Mouse (Mus musculus) spleen, adult 2 months (tissue): ENCODE results near the gene Topaz1. TPM values are rescaled to one million over a fixed set of nuclear protein-coding genes. Genes with fewer than 3 reads are reported as not detected.

Source experiments
- DNase-seq, 2 experiments: peaks; one replicate each; pipeline versions ENCODE4 v3.0.0 to v3.0.0-alpha.2; 2012 to 2021; ENCODE audit warnings: low spot score in 2 of 2, low read depth in 1 of 2
- H3K27ac ChIP-seq: fragments of 200-500 bp; 2 replicates; pipeline ENCODE4 v1.5.1; 2012; ENCODE audit warnings: low read length, inconsistent platforms; ENCODE audit not compliant: insufficient read depth
- H3K27me3 ChIP-seq: fragments of 200-500 bp; 2 replicates; pipeline ENCODE4 v1.6.1; 2012; ENCODE audit warnings: mild to moderate bottlenecking, moderate library complexity, low read length, inconsistent platforms; ENCODE audit not compliant: control insufficient read depth, insufficient read depth
- H3K36me3 ChIP-seq: fragments of 200-500 bp; 2 replicates; pipeline ENCODE4 v1.6.1; 2012; ENCODE audit warnings: mild to moderate bottlenecking, low read length, inconsistent platforms; ENCODE audit not compliant: control insufficient read depth, insufficient read depth
- H3K4me1 ChIP-seq: fragments of 200-500 bp; 2 replicates; pipeline ENCODE4 v1.6.1; 2011; ENCODE audit warnings: inconsistent platforms; ENCODE audit not compliant: control insufficient read depth, insufficient read depth, insufficient read length
- H3K4me3 ChIP-seq: fragments of 200-500 bp; 2 replicates; pipeline ENCODE4 v1.5.1; 2011; ENCODE audit warnings: mild to moderate bottlenecking, inconsistent platforms; ENCODE audit not compliant: insufficient read depth, insufficient read length; ENCODE audit errors: extremely low read depth
- CTCF ChIP-seq: fragments of 200-500 bp; IDR thresholded peaks from 2 replicates; pipeline ENCODE4 v1.5.1; 2011; ENCODE audit warnings: mild to moderate bottlenecking, inconsistent platforms; ENCODE audit not compliant: insufficient read depth, insufficient read length, insufficient replicate concordance; ENCODE audit errors: extremely low read depth
- POLR2A ChIP-seq: fragments of 200-500 bp; IDR thresholded peaks from 2 replicates; pipeline ENCODE4 v1.6.1; 2011; ENCODE audit warnings: low read depth, low read length, inconsistent platforms
- WGBS: fragments of 180-500 bp; shearing (Covaris S2); methylation state at CpG from one replicate; pipeline ENCODE4 v1.1.7; 2018; 5-methylcytosine and 5-hydroxymethylcytosine counted together
- polyA plus RNA-seq: library from polyadenylated mRNA; depleted of rRNA; stranded (reverse); fragments of >200 nt; gene quantifications from 2 replicates; pipeline ENCODE4 v1.2.3, GENCODE M21; 2012

Topaz1 gene
- polyA plus RNA-seq, 1 experiment, result not detected

- H3K36me3 ChIP-seq, result no peaks in the 10 kb centered on the region
- 74% methylated on average over 2 of the region's 2 CpGs for WGBS
- no peak overlapping the region for H3K4me3 ChIP-seq
- no peak for TF ChIP-seq POLR2A
- TF ChIP-seq CTCF, result no peak
- no peak overlapping the region for H3K27ac ChIP-seq
- no peaks in the 10 kb centered on the region for H3K4me1 ChIP-seq
- DNase-seq, result no peak
- no peaks in the 10 kb centered on the region for H3K27me3 ChIP-seq
These were observed 10.5 kb downstream of the Topaz1 start for GRCm38 (mm10) chr9:122757614-122758013.

- no peak for DNase-seq
- no peaks in the 10 kb centered on the region for H3K36me3 ChIP-seq
- H3K27ac ChIP-seq, result no peak overlapping the region
- no peaks in the 10 kb centered on the region for H3K4me1 ChIP-seq
- no peaks in the 10 kb centered on the region for H3K27me3 ChIP-seq
- TF ChIP-seq POLR2A, result no peak
- no peak overlapping the region for H3K4me3 ChIP-seq
These were observed 13.0 kb downstream of the Topaz1 start for GRCm38 (mm10) chr9:122760111-122760510.

- no peak for TF ChIP-seq CTCF
- TF ChIP-seq POLR2A, result no peak
- no peaks in the 10 kb centered on the region; the same call in 1 of the 2 replicates for H3K4me1 ChIP-seq
- no peak overlapping the region for H3K4me3 ChIP-seq
- H3K36me3 ChIP-seq, result no peaks in the 10 kb centered on the region
- DNase-seq, result peak; percentile 34 to 54
- no peaks in the 10 kb centered on the region for H3K27me3 ChIP-seq
- WGBS, result 23% methylated on average over 5 of the region's 5 CpGs
- peak overlapping the region; percentile 47 for H3K27ac ChIP-seq
These were observed 38.1 kb downstream of the Topaz1 start for GRCm38 (mm10) chr9:122785231-122785630.

GRCm38 (mm10) chr9:122786534-122786933 lies 39.4 kb downstream of the Topaz1 start:
- Histone ChIP-seq H3K27me3 (no peaks in the 10 kb centered on the region), H3K27ac (no peak overlapping the region), H3K36me3 (no peaks in the 10 kb centered on the region), H3K4me3 (no peak overlapping the region), H3K4me1 (no peaks in the 10 kb centered on the region; the same call in 1 of the 2 replicates)
- 88% methylated on average over 1 of the region's 1 CpGs for WGBS
- TF ChIP-seq CTCF (no peak), POLR2A (no peak)
- no peak for DNase-seq

GRCm38 (mm10) chr9:122805053-122805844 lies 58.1 kb downstream of the Topaz1 start, which contains the start of gene Tcaim:
Tcaim (plus strand) TSS chr9:122805539.
- WGBS, result 7% methylated on average over 42 of the region's 42 CpGs
- peak; percentile 74 to 86 for DNase-seq
- Histone ChIP-seq H3K27me3 (no peaks in the 10 kb centered on the region), H3K4me1 (no peaks in the 10 kb centered on the region; the same call in 1 of the 2 replicates), H3K4me3 (peak within 1 kb of the TSS; percentile 67), H3K27ac (peak within 1 kb of the TSS; percentile 91), H3K36me3 (peaks cover 1% of the 10 kb centered on the region; the same call in 1 of the 2 replicates)
- TF ChIP-seq CTCF, result no peak

- Histone ChIP-seq H3K27me3 (no peaks in the 10 kb centered on the region), H3K4me1 (no peaks in the 10 kb centered on the region; the same call in 1 of the 2 replicates), H3K27ac (peak overlapping the region; percentile 91), H3K36me3 (peaks cover 1% of the 10 kb centered on the region; the same call in 1 of the 2 replicates), H3K4me3 (peak overlapping the region; percentile 67)
- no peak for DNase-seq
- TF ChIP-seq CTCF (no peak), POLR2A (no peak)
- WGBS, result 23% methylated on average over 10 of the region's 10 CpGs
These were observed 58.7 kb downstream of the Topaz1 start for GRCm38 (mm10) chr9:122805845-122806341.

GRCm38 (mm10) chr9:122807186-122807585 lies 60.0 kb downstream of the Topaz1 start:
- no peaks in the 10 kb centered on the region; the same call in 1 of the 2 replicates for H3K4me1 ChIP-seq
- H3K36me3 ChIP-seq, result peaks cover 3% of the 10 kb centered on the region
- TF ChIP-seq CTCF, result no peak
- no peak for TF ChIP-seq POLR2A
- H3K27ac ChIP-seq, result no peak overlapping the region
- DNase-seq, result no peak
- 94% methylated on average over 2 of the region's 2 CpGs for WGBS
- no peak overlapping the region for H3K4me3 ChIP-seq
- H3K27me3 ChIP-seq, result no peaks in the 10 kb centered on the region
